Mouse (Mus musculus) cerebellum, postnatal 14 days (tissue): ENCODE measurements around the gene Eme2.
A peak's percentile ranks its signal among the peaks of the same experiment; 100 is the strongest.
"Not testable (repeated sequence)": the region's sequence is repeated elsewhere in the genome, so short reads cannot be mapped to it uniquely, and the experiment has no call there.

Source experiments
- DNase-seq, 2 experiments: peaks; one replicate each; pipeline ENCODE4 v3.0.0; 2021; ENCODE audit warnings: mixed read lengths in 2 of 2

The Eme2 gene

DNA sequence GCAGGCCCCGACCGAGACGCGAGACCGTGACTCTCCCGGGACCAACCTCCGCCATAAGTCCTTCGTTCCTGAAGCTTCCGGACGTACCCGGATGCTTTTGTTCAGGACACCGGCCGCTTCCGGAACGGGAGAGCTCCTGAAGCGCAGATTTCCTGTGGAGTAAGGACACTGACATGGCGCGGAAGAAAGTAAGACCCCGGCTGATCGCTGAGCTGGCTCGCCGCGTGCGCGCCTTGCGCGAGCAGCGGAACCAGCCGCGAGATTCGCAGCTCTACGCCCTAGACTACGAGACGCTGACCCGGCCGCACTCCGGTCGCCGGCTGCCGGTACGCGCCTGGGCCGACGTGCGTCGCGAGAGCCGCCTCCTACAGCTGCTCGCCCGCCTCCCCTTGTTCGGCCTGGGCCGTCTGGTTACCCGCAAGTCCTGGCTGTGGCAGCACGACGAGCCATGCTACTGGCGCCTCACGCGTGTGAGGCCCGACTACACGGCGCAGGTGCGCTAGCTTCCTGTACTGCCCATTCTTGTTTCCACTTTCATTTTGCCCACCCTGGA is at the start of gene Eme2, which contains the start of gene Mrps34:
Gene Eme2 (minus strand): TSS at position 93 of the 553 bp plus-strand sequence.
Gene Mrps34 (plus strand): TSS at position 122 of the 553 bp plus-strand sequence.
- DNase-seq: peak; percentile 87 to 88

- not testable (repeated sequence) for DNase-seq
Measured at GRCm38 (mm10) chr17:24943589-24943988, 48.7 kb upstream of the Eme2 start.

- DNase-seq: no peak
Measured at GRCm38 (mm10) chr17:24943036-24943435, 48.1 kb upstream of the Eme2 start.

DNA sequence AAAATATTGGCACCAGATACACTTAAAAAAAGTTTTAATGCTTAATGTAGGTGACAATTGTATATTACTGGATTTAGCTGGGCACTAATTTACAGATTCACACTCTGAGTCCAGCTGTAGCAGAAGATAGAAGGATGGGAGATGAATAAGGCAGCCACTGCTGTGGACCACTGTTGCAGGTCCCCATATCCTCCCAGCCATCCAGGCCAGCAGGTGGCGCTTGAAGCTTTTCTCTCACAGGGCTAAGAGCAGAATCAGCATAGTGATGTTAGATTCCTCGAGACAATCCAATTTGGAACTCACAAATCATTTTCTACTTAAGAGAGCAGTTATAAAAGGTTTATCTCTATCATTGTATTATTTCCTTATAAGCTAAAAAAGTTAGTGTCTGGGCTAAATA is 47.6 kb upstream of the Eme2 start:
- DNase-seq: peak; percentile 63 to 64

DNA sequence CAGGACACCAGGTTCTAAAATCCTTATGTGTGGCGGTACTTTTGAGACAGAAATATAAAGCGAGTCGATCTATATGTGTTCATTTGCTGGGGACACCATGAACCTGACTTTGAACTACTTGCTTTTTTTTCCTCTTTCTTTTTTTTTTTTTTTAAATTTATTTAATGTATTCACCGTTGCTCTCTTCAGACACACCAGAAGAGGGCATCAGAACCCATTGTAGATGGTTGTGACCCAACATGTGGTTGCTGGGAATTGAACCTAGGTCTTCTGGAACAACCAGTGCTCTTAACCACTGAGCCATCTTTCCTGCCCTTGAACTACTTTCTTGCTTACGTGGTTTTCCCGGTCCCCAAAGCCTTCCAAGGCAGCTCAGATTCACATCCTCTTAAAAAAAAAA is 42.4 kb upstream of the Eme2 start:
- DNase-seq: no peak

GRCm38 (mm10) chr17:24936259-24937237 is 41.7 kb upstream of the Eme2 start, which contains the start of gene Mapk8ip3:
Gene Mapk8ip3, minus strand, starts transcription at chr17:24936977.
- peak; percentile 96 to 97 for DNase-seq

DNA sequence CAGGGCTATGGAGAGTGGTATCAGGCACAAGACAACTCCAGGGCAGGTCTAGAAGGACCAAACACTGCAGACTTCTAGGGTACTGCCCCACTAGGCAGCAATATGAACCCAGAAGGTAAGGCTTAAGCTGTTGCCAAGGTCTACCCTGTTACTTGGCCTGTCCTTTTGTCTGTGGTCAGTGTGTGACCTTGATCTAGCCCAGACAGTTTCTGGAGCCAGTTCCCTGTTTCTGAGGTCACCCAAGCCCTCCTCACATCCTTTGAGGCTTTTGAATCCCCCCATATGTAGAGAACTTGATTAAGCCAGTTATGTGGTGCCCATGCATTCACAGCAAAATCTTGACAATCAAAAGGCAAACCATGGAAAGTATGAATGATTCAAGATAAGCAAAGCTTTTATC is 40.8 kb upstream of the Eme2 start:
- no peak for DNase-seq

DNA sequence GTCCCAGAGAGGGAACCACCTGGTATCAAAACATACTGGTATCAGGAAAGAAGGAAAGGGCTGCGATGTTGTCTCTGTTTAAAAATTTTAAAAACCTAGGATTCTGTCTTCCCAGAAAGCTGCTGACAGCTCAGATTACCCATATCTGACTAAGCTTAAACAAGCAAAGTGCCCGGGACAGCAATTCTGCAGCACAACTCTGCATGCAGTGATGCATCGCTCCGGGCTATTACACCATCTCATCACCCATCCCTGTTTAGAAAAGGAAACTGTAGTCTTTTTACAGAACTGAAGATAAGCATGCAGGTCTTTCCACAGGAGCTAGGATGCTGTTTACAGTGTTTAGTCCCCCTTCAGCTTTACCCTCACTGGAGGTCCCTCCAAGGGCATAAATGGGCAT is 40.0 kb upstream of the Eme2 start:
- no peak for DNase-seq

- DNase-seq: no peak
Measured at GRCm38 (mm10) chr17:24933163-24933562, 38.3 kb upstream of the Eme2 start.

GRCm38 (mm10) chr17:24932431-24932830 is 37.5 kb upstream of the Eme2 start:
- no peak for DNase-seq

GRCm38 (mm10) chr17:24929506-24929905 is 34.6 kb upstream of the Eme2 start:
- no peak for DNase-seq

- no peak for DNase-seq
Measured at GRCm38 (mm10) chr17:24923246-24923645, 28.4 kb upstream of the Eme2 start.

DNA sequence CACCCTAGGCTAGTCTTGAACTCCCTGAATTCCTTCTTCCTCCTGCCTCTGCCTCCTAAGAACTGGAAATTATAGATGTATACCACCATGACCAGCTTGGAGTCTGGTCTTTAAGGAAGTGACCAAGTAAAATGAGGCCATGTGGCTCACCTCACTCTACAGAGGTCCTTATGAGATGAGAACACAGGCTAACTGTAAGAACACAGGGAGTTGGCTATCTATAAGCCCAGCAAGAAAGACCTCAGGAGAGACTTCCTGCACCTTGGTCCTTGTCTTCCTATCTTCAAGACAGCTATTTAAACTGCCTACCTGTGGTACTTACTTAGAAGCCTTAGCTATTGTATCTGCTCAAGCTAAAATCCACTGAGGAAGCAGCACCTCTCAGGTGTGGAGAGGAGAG is 19.1 kb upstream of the Eme2 start:
- DNase-seq: no peak

DNA sequence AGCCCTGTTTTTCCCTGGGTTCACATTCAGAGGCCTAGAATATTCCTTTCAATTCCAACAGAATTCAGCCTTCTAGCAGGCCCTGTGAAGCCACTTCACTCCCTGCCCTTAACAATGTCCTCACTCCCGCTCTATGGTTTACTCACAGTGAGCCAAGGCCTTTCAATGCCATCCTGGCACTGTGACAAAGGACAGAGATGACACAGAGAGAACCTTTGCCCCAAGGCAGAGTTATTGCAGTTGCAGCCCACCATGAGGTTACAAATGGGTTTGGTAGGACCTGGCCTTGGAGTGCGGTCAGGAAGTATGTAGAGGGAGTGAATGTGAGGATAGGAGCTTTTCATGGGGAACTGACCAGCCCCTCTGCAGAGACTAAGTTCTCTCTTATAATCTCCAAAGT is 12.7 kb upstream of the Eme2 start:
- no peak for DNase-seq

DNA sequence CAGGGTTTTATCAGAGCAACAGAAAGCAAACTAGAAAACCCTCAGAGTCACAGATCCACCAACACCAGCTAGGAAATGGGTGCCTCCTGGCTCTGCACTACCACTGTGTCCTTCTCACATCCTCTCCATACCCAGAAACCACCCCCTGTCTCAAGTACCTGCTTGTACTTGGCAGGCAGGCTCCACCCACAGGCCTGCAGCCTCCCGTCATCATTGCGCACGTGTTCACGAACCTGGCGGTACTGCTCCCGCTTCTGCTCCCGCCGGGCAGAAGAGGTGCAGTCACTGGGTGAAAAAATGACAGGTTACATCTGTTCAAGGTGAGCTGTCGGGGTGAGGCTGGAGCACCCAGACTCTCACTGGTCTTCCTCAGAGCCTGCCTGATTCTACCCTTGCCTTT is 8.9 kb upstream of the Eme2 start:
- DNase-seq: no peak

DNA sequence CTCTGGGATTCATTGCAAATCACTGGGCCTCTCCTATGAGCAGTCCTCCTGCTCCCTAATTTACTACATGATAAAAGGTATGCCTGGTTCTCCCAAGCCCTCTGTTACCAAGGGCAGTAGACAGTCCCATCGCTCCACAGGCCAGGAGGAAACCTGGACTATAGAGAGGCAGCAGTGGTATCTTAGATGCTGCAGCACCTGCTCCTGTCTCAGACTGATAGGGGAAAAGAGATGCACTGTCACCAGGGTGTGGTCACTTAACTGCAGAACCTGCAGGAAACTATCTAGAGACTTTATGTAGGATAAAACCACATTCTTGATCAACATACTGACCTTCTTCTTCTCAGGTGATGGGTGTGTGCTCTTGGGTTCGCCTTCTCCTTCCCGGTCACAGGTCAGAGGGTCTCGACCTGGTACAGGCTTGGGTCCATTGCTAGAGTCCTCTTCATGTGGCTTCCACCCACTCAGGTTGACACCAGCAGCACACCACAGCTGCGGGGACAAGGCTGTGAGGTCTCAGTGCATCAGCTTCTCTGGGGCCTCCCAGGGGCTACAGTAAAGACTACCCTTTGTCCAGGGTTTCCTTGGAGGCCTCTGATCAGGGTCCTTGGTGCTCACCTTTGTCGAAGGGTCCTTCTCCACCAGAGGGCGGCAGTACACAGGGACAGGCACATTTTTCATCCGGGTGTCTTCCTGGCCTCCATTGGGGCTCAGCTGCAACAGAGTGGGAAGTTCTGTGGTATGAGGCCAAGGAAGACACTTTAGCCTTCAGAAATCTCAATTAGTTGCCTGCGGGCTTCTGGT is 8.0 kb upstream of the Eme2 start:
- DNase-seq: peak; percentile 54 to 74

DNA sequence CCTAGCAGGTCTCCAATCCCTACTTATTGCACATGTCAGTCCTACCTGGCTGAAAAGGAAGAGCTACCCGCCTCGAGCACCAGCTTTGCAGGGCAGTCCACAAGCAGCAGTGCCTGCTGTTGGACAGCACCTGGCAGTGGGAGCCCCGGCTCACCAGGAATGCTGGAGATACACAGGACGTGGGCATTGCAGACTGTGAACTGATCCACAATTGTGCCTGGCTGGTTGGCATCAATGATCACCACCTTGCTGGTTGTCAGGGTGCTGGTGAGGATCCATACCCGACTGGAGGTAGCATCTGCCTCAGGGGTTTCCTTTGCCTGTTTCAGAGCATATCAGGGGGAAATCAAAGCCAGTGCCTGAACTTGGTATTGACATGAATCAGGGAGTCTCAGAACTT is 7.2 kb upstream of the Eme2 start:
- no peak for DNase-seq

DNA sequence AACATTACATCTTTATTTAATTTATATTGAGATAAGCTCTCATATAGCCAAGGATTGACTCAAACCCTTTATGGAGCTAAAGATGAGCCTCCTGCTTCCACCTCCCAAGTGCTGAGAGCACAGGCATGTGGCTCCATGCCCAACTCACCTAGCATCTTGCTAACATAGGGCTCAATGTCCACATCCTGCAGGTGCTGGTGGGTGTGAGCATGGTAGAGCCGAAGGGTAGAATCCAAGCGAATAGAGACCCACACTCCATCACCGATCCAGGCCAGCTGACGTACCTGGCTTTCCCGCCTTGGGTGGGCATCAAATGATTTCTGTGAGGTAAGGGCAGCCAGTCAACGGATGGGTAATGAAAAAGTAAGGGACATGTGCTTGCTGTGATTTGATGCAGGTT is 5.1 kb upstream of the Eme2 start:
- DNase-seq: no peak

GRCm38 (mm10) chr17:24899153-24899552 is 4.3 kb upstream of the Eme2 start:
- no peak for DNase-seq

GRCm38 (mm10) chr17:24898041-24898854 is 3.4 kb upstream of the Eme2 start:
- DNase-seq: peak; percentile 44 to 54

DNA sequence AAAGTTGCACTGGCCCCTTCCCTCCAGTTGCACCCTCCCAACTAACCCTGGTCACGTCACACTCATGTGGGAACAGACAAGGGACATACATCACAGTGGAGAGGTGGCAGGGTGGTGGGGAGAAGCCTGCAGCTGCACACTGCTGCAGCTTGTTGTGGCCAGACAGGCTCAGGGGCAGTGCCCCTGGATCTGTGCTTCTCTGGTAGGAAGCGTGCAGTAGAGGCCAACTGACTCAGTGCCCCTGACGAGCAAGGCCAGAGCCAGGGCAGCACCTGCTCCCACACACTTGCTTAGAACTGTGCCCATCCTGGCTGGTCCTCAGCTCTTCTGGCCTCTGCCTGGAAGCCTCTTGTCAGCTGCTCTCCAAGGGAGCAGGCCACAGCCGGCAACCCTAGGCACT is 2.7 kb upstream of the Eme2 start:
- peak in 1 of 2 experiments; percentile 32 for DNase-seq

- no peak for DNase-seq
Measured at GRCm38 (mm10) chr17:24896993-24897269, 2.0 kb upstream of the Eme2 start.
